In genomic region chr10:72654270-72655016, GRCm38 (mm10) we compare ENCODE assay signal across 8 mouse cellular contexts. TPM values are rescaled to one million over a fixed set of nuclear protein-coding genes. Genes with fewer than 3 reads are reported as not detected.
DNase-seq lines count a peak whose midpoint lies in the region; ATAC-seq lines count a peak whose summit lies in the region.

Gene Zwint, plus strand, starts transcription at chr10:72654845.

- H3K27me3 ChIP-seq in hindbrain, embryonic 16.5 days (replicated peaks; ENCODE audit: control insufficient read depth, insufficient read depth, low read length) = no peaks in the 10 kb centered on the region

- peak within 1 kb of the TSS; percentile 70 for H3K9ac ChIP-seq in hindbrain, embryonic 16.5 days (ENCODE audit: low read depth, low read length)

- 2% methylated on average over 36 of the region's 36 CpGs for WGBS in hindbrain, embryonic 16.5 days
- WGBS in macrophage (ENCODE audit: missing documents) = 3% methylated on average over 36 of the region's 36 CpGs

- peak within 1 kb of the TSS; percentile 89 for H3K27ac ChIP-seq in hindbrain, embryonic 16.5 days (ENCODE audit: low read depth, low read length)
- H3K27ac ChIP-seq in macrophage = peak within 1 kb of the TSS; percentile 54

- no peaks in the 10 kb centered on the region for H3K9me3 ChIP-seq in hindbrain, embryonic 16.5 days (ENCODE audit: control insufficient read depth, low read length)

- peak within 1 kb of the TSS; percentile 78 for H3K4me2 ChIP-seq in hindbrain, embryonic 16.5 days (ENCODE audit: low read length)

- peak; percentile 98 for ATAC-seq in hindbrain, embryonic 16.5 days

- peaks cover 22% of the 10 kb centered on the region for H3K4me1 ChIP-seq in hindbrain, embryonic 16.5 days (ENCODE audit: control insufficient read depth, insufficient read depth, low read depth, low read length)

- H3K79me2 ChIP-seq in macrophage (ENCODE audit: inconsistent target) = peaks cover 19% of the 10 kb centered on the region

- peak; percentile 89 for DNase-seq in WW6 (ENCODE audit: low read depth, low spot score)
- peak; percentile 77 to 91 for DNase-seq in cerebellum, postnatal 4 days (ENCODE audit: low spot score in 2 of 2)
- peak; percentile 96 for DNase-seq in gastrocnemius, adult 18-20 months (ENCODE audit: low spot score)
- peak; percentile 97 to 99 for DNase-seq in left cerebral cortex, adult 18-20 months (ENCODE audit: low spot score in 2 of 2)
- peak; percentile 98 for DNase-seq in right cerebral cortex, adult 18-20 months
- peak; percentile 77 for DNase-seq in urinary bladder, postnatal 10 days (ENCODE audit: low spot score)

- peak within 1 kb of the TSS; percentile 61 for H3K4me3 ChIP-seq in hindbrain, embryonic 16.5 days (ENCODE audit: low read length)
- peak within 1 kb of the TSS; percentile 84 for H3K4me3 ChIP-seq in macrophage (ENCODE audit: inconsistent target)

- H3K36me3 ChIP-seq in hindbrain, embryonic 16.5 days (ENCODE audit: control insufficient read depth, insufficient read depth, low read length) = peaks cover 15% of the 10 kb centered on the region
- peaks cover 28% of the 10 kb centered on the region for H3K36me3 ChIP-seq in macrophage (ENCODE audit: inconsistent target)

RNA-seq across cellular contexts. Expression of gene Zwint, which starts in this region (rescaled TPM):
- 10 to 100 TPM; 31.4 to 31.5 TPM for total RNA-seq in gastrocnemius, adult 18-20 months (2021)
- polyA plus RNA-seq in hindbrain, embryonic 16.5 days (2015; fragmentation: Nextera tagmentation; extraction: Ambion mirVana) = 920 and 1,089 TPM in 2 replicates
- total RNA-seq in left cerebral cortex, adult 18-20 months (2021) = 1,000 to 10,000 TPM in 1 of 2 experiments, 100 to 1,000 TPM in 1; 988 to 1,092 TPM
- 100 to 1,000 TPM in 16 of 26 experiments, 10 to 100 TPM in 10; 70.2 to 186 (median 110) TPM for total RNA-seq in macrophage (2018; cell fraction: chromatin; rRNA removed)
- total RNA-seq in macrophage (2018; cell fraction: cytosol; rRNA removed) = 10 to 100 TPM; 53.7 to 86.1 (median 59.8) TPM
- 100 to 1,000 TPM in 6 of 26 experiments, 10 to 100 TPM in 20; 53.0 to 130 (median 78.5) TPM for total RNA-seq in macrophage (2018; cell fraction: nucleus; rRNA removed)
- 46.8 to 92.3 TPM (median 89.6 TPM) in 3 replicates for polyA plus RNA-seq in macrophage (2018)

Comparison
In these comparisons a context has a peak if more than half of its experiments do, and no peak if none do; other contexts are left out.
1. Peak in every context shown above with its lines: DNase-seq, ATAC-seq, H3K4me3 ChIP-seq and H3K27ac ChIP-seq.
2. RNA of gene Zwint (total RNA-seq): 988 to 1,092 TPM in left cerebral cortex, adult 18-20 months; 31.4 to 31.5 TPM in gastrocnemius, adult 18-20 months; every median in the first group is over 10 times any median in the second.